Mouse (Mus musculus) brain, embryonic 14.5 days (tissue): ENCODE results near the gene Pex5. TPM values are rescaled to one million over a fixed set of nuclear protein-coding genes. Genes with fewer than 3 reads are reported as not detected.

Source experiments
- DNase-seq: peaks from one replicate; pipeline ENCODE4 v3.0.0-alpha.2; 2011; ENCODE audit warnings: low read depth
- CTCF ChIP-seq: fragments of 200-500 bp; IDR thresholded peaks from 2 replicates; pipeline ENCODE4 v1.5.1; 2012; ENCODE audit warnings: inconsistent platforms, mild to moderate bottlenecking, moderate library complexity, borderline replicate concordance; ENCODE audit not compliant: insufficient read depth, insufficient read length; ENCODE audit errors: extremely low read depth
- POLR2A ChIP-seq: fragments of 200-500 bp; IDR thresholded peaks from 2 replicates; pipeline ENCODE4 v1.6.1; 2012; ENCODE audit warnings: mild to moderate bottlenecking, inconsistent platforms, borderline replicate concordance; ENCODE audit not compliant: poor library complexity, insufficient read depth, insufficient read length, severe bottlenecking; ENCODE audit errors: extremely low read depth
- polyA plus RNA-seq: library from polyadenylated mRNA; depleted of rRNA; stranded (reverse); fragments of >200 nt; gene quantifications from 2 replicates; pipeline ENCODE4 v1.2.3, GENCODE M21; 2012; rRNA removed

Pex5 gene
- polyA plus RNA-seq, result 81.1 and 91.3 TPM in 2 replicates

DNA sequence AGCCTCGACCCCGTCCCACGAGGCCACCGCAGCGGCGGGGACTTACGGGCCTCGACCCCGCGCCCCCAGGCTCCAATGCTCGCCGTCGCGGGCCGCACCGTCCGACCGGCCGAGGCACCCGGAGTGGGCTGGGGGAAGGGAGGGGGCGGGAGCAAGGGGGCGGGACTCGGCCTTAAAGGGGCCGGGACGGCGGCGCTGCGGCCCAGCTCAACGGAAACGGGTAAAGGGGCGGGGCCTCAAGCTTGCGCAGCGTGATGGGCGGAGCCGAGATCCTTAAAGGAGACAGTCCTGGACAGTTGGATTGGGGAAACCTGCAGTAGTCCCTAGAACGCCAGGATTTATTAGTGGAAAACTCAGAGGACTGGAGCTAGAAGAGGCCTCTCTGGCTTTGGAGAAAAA, at the start of gene Pex5:
Gene Pex5 (minus strand): TSS at position 141 of the 399 bp plus-strand sequence.
- peak; percentile 98 for DNase-seq
- TF ChIP-seq POLR2A (peak; percentile 72), CTCF (no peak)

DNA sequence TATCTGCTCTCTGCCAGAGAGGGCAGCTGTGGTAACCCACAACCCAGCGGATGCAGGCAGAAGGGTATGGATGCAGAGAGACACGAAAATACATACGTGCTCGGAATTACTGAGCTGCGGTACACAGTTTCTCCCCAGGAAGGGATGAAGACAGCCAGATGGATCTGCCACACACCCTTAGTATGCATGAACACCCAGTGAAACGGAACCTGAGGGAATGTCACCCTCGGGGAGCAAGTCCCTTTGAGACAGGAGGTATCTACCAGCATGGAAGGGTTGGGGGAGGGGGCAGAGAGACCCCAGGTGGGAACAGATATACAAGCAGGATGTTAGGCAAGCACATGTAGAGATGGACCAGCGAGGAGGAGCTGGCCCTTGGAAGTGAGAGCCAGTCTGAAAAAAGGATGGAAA, 49.0 kb upstream of the Pex5 start:
- peak; percentile 65 for DNase-seq
- TF ChIP-seq CTCF (no peak), POLR2A (no peak)

DNA sequence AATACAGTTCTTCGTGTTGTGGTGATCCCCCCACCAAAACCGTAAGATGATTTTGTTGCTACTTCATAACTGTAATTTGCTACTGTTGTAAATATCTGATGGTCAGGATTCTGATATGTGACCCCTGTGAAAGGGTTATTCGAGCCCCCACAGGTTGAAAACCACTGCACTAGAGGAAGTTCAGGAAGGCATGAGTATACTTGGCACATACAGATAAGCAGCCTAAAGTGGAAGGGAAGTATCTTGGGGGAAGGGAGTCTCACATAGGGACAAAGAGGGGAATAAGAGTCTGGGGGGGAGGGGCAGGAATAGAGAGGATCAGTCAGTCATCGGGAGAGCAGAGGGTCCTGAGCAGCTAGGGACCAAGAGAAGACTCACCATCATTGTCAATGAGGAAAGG, 44.5 kb upstream of the Pex5 start:
- TF ChIP-seq CTCF (no peak), POLR2A (no peak)

DNA sequence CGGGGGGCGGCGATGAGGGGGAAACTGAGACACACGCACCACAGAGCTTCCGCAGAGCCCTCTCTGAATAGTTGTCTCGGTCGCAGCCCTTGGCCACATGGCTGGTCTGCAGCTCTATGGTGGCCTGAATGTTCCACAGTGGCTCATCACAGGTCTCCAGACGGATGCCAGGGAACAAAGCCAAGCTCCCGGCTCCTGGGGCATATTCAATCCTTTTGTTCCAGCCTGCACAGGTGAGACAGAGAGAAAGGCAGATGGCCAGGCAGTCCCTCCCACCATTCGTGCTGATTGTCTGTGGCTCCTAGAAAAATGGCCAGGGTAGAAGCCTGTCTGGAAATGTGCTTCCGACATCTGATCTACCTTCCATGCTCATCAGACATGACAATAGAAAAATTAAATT, 43.6 kb upstream of the Pex5 start:
- no peak for TF ChIP-seq CTCF
- no peak for TF ChIP-seq POLR2A
- DNase-seq, result no peak

More for the DNA sequence above, 44.5 kb upstream of the Pex5 start:
- no peak for DNase-seq

DNA sequence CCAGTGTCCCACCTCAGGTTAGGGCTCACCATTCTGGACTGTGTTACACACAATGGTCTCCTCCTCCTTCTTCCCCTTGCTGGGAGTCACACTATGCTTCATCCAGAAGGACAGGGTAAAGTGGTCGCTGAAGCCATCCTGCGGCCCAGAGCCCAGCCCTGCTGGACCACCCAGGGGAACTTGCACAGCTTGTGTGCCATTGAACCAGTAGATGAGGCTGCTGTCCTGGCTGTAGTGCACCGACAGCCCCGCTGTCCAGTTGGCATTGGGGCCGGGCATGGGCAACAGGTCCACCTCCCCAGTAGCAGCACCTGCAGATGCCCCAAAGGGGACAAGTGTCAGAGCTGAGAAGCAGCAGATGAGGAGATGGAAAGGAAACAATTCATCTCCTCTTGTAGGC, 43.0 kb upstream of the Pex5 start:
- TF ChIP-seq CTCF (no peak), POLR2A (no peak)
- no peak for DNase-seq

DNA sequence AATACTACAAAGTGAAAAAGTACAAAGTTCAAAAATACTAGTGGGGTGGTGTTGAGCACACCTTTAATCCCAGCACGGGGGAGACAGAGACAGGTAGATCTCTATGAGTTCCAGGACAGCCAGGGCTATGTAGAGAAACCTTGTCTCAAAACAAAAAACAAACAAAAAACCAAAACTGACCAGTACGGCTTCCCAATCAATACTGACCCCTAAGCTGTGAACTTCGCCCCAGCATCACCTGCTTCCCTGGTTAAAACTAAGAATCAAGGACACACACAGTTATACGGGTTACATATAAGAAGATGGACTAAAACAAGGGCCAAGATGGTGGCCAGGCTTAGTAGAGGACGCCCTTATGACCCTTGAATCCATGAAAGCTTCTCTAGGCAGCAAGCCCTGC, 41.4 kb upstream of the Pex5 start:
- no peak for DNase-seq
- no peak for TF ChIP-seq POLR2A
- no peak for TF ChIP-seq CTCF

DNA sequence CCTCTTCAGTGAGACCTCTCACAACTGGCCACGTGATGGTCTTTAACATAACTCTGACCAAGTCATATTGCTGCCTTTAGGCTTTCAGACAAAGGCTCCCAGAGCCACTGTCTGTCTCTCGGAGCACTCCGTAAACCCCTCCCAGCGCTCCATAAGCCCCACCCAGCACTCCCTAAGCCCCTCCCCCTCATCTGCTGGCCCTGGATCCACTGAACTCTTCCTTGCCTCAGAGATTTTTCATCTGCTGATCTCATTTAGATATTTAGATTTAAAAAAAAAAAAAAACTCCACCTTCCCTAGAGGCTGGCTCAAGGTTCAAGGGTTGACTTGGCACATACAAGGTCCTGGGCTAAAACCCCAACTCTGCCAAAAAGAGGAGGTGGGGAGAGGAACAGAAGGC, 38.9 kb upstream of the Pex5 start:
- TF ChIP-seq POLR2A, result no peak
- no peak for TF ChIP-seq CTCF
- no peak for DNase-seq

DNA sequence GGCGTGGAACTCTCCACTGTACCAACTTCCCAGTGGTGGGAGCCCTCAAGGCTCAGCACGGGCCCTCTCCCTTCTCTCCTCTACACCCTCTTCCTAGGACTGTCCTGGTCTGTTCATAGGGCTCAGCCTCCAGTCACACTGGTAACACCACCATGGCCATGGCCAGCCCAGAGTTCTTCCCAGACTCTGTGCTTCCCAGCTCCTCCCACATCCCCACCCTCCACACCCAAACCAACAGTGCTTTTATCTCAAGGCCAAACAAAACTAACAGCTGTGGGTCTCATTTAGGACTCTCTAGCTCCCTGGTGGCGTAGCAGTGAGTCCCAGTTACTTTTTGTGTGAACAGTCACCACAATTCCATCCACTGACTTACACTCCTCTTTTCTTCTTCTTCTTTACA, 37.1 kb upstream of the Pex5 start:
- TF ChIP-seq POLR2A (no peak), CTCF (no peak)
- no peak for DNase-seq

DNA sequence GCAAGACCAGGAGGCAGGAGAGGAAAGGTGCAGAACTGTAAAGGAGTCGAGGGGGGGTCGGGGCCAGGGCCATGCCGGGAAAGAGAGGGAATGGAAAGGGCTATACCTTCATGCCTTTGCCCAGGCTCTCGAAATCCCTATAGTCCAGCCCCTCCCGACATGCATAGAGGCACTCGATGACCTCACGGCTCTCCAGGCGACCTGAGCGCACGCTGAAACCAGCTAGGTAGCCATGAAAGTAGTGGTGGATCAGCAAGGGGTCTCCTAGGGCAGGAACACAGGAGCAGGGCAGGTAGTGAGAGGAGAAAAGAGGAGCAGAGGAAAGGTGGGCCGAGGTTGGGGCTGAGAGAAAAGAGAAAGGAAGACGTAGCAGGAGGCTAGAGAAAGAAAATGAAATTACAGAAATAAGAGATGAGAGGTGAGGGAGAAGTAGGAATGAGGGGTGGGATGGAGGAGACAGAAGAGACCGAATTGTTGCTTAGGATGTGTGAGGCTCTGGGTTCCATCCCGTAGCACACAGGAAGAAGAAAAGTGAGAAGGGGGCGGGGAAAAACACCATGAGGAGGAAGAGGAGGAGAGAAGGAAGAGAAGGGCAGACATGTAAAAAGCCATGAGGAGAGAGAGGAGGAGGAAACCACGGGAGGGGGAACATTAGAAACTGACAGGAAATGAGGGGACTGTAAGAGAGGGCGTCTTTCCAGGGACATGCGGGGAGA, 35.0 kb upstream of the Pex5 start:
- DNase-seq, result no peak
- TF ChIP-seq POLR2A (no peak), CTCF (no peak)

DNA sequence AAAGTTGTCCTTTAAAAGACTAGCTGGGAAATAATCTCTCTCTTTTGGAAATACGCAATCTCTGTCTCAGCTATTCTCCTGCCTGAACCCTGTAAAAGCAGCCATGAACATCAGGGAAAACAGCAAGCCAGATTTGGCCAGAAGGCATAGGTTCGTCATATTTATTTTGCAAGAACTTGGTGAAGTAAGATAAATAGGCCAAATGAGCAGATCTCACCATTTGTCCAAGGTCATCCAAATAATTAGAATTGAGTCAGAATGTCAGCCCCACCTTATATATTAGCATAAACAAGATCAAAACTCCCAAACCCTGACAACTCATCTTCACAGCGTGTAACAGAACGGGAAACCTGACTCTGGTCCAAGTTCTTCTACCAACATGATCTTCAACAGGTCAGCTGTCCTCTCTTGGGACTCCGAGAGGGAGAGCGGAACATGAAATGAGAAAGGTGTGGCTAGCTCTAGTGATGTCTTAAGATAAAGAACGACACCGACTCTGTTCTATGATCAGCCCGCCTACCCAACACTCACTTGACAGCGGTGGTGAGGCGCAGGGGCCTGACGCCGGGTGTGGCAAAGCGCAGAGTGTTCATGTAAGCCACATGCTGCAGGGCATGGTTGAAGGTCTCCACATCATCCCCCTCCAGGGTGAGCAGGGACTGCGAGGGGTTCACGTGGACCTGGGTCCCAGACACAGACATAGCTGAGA, 34.2 kb upstream of the Pex5 start:
- no peak for DNase-seq
- TF ChIP-seq POLR2A (no peak), CTCF (no peak)

DNA sequence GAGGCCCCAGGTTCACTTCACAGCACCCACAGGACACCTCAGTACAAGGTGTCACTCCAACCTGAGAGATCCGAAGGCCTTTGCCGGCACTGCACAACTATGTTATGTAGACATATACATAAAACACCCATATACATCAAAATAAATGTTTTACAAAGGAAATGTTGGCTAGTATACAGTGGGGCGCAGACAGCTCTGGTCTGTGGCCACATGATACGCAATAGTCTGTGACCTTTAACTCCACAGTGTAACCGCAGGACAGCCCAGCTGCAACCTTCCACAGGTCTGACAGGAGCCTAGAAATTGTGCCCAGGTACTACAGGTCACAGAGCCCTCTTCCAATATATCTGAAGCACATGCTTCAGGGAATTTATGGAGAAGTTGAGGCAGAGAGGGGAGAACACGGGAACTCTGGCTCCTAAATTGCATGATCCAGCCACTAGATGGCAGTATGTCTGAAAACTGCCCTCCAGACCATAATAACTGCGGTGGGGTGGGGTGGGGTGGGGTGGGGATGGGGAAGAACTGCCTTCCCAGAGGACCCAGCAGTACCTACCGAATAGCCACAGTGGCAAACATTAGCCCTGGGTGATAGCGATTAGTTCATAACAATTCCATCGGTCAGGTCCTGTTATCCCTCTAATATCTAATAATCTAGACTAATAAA, 33.5 kb upstream of the Pex5 start:
- TF ChIP-seq CTCF, result peak; percentile 56; the same call in 1 of the 2 replicates
- TF ChIP-seq POLR2A, result no peak
- no peak for DNase-seq

DNA sequence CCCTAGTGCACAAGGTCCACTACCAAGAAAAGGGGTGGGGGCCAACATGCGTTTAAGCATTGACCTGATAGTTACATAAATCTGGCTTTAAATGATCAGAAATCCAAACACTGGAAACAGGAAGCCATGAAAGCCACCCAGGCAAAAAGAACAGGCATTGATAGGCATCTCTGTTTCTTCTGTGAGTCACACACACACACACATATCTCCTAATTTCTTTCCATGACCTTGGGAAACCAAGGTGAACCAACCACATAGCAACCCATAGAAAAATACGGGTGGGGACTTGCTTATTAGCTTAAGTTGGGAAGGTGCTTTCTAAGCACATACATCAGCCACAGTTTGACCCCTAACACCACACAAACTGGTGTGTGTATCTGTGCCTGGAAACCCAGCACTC, 32.5 kb upstream of the Pex5 start:
- DNase-seq, result no peak
- TF ChIP-seq POLR2A (no peak), CTCF (no peak)

DNA sequence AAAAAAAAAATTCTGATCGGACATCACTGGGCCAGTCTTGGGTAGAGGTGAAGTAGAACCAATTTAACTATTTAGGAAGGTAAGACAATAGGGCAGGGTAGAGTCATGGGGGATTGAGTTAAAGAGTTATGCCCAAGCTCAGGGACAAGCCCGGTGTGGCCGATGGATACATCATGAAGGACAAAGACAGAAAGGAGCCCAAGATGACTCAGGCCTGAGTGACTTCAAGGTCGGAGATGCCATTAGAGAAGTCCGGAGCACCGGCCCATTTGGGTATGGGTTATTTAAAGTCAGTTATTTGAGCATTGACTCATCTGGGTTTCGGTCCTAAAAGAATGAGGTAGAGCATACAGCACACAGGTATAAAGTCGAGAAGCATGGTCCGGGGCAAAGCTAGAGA, 31.6 kb upstream of the Pex5 start:
- no peak for DNase-seq
- TF ChIP-seq POLR2A, result no peak
- TF ChIP-seq CTCF, result no peak
